Mouse (Mus musculus): ENCODE measurements around the gene Arid1b. TPM values are rescaled to one million over a fixed set of nuclear protein-coding genes. Genes with fewer than 3 reads are reported as not detected.
A peak's percentile ranks its signal among the peaks of the same experiment; 100 is the strongest.

Arid1b gene
- polyA plus RNA-seq, 1 experiment: 99.0 TPM

DNA sequence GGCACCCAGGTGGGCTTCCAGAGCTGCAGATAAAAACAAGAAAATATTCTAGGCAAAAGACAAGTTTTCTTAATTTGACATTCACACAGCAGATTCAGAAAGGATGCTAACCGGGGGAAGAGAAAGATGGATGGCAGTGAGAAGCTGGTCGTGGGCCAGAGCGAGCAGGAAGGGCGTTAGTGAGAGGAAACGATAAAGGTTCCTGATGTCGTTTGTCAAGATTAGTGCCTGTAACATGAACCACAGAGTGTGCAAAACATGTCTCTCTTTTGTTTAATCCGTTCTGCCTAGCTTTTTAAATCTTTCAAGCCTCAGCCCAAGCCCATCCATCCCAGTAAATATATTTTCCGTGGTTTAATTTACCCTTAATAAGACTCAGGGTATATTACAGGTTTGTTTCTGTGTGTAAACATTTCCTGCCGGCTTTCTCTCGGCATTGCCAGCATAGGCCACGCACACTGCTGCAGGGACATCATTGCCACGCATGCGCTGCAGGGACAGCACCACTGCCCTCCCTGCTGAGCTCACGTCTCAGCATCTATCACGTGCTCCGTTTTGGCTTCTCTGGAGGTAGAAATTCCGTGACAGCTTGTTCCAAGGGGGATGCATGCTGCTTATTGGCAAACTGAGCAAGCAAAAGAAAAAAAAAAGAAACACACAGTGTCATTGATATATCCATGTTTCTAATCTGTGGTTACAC lies 255.0 kb downstream of the Arid1b start:
- no peak overlapping the region for H3K4me3 ChIP-seq (ENCODE audit: control insufficient read depth, insufficient read depth, low read length)
- no peak for DNase-seq
- 0 out of 2 replicates have a peak overlapping the region, but pooled peaks have one; percentile 26 for H3K27ac ChIP-seq (ENCODE audit: control insufficient read depth, insufficient read depth, low read length)
- peaks cover 27% of the 10 kb centered on the region for H3K4me1 ChIP-seq (replicated peaks; ENCODE audit: control insufficient read depth, insufficient read depth, low read length)
- H3K36me3 ChIP-seq (ENCODE audit: control insufficient read depth, insufficient read depth, low read length): no peaks in the 10 kb centered on the region
- H3K27me3 ChIP-seq (ENCODE audit: control insufficient read depth, insufficient read depth, low read length): no peaks in the 10 kb centered on the region
- WGBS: 38% methylated on average over 17 of the region's 17 CpGs
- TF ChIP-seq CTCF (IDR thresholded peaks at IDR 0.05; ENCODE audit: borderline replicate concordance, control insufficient read depth, extremely low read depth, insufficient read depth, low read length, poor library complexity): no peak
- TF ChIP-seq POLR2A (IDR thresholded peaks at IDR 0.05; ENCODE audit: control insufficient read depth, extremely low read depth, insufficient read depth, low read length, poor library complexity): no peak

- no peaks in the 10 kb centered on the region for H3K36me3 ChIP-seq (ENCODE audit: control insufficient read depth, insufficient read depth, low read length)
- WGBS: 26% methylated on average over 9 of the region's 9 CpGs
- no peak for DNase-seq
- H3K27ac ChIP-seq (ENCODE audit: control insufficient read depth, insufficient read depth, low read length): no peak overlapping the region
- H3K27me3 ChIP-seq (ENCODE audit: control insufficient read depth, insufficient read depth, low read length): no peaks in the 10 kb centered on the region
- no peak overlapping the region for H3K4me3 ChIP-seq (ENCODE audit: control insufficient read depth, insufficient read depth, low read length)
- peaks cover 27% of the 10 kb centered on the region for H3K4me1 ChIP-seq (replicated peaks; ENCODE audit: control insufficient read depth, insufficient read depth, low read length)
- no peak for TF ChIP-seq POLR2A (IDR thresholded peaks at IDR 0.05; ENCODE audit: control insufficient read depth, extremely low read depth, insufficient read depth, low read length, poor library complexity)
- TF ChIP-seq CTCF (IDR thresholded peaks at IDR 0.05; ENCODE audit: borderline replicate concordance, control insufficient read depth, extremely low read depth, insufficient read depth, low read length, poor library complexity): no peak
Observed at GRCm38 (mm10) chr17:5249681-5250180, 255.6 kb downstream of the Arid1b start.

GRCm38 (mm10) chr17:5252436-5252835 lies 258.3 kb downstream of the Arid1b start:
- peak; percentile 75 for DNase-seq
- 11% methylated on average over 3 of the region's 3 CpGs for WGBS
- TF ChIP-seq CTCF (IDR thresholded peaks at IDR 0.05; ENCODE audit: borderline replicate concordance, control insufficient read depth, extremely low read depth, insufficient read depth, low read length, poor library complexity) (no peak; the same call in 1 of the 2 replicates), POLR2A (IDR thresholded peaks at IDR 0.05; ENCODE audit: control insufficient read depth, extremely low read depth, insufficient read depth, low read length, poor library complexity) (no peak)
- no peaks in the 10 kb centered on the region for H3K36me3 ChIP-seq (ENCODE audit: control insufficient read depth, insufficient read depth, low read length)
- no peak overlapping the region for H3K27ac ChIP-seq (ENCODE audit: control insufficient read depth, insufficient read depth, low read length)
- no peak overlapping the region for H3K4me3 ChIP-seq (ENCODE audit: control insufficient read depth, insufficient read depth, low read length)
- peaks cover 18% of the 10 kb centered on the region for H3K4me1 ChIP-seq (replicated peaks; ENCODE audit: control insufficient read depth, insufficient read depth, low read length)
- H3K27me3 ChIP-seq (ENCODE audit: control insufficient read depth, insufficient read depth, low read length): no peaks in the 10 kb centered on the region

- H3K4me1 ChIP-seq (replicated peaks; ENCODE audit: control insufficient read depth, insufficient read depth, low read length): peaks cover 4% of the 10 kb centered on the region; the same call in 1 of the 2 replicates
- H3K36me3 ChIP-seq (ENCODE audit: control insufficient read depth, insufficient read depth, low read length): no peaks in the 10 kb centered on the region
- H3K4me3 ChIP-seq (ENCODE audit: control insufficient read depth, insufficient read depth, low read length): no peak overlapping the region
- no peak for DNase-seq
- H3K27ac ChIP-seq (ENCODE audit: control insufficient read depth, insufficient read depth, low read length): no peak overlapping the region
- no peaks in the 10 kb centered on the region for H3K27me3 ChIP-seq (ENCODE audit: control insufficient read depth, insufficient read depth, low read length)
- TF ChIP-seq POLR2A (IDR thresholded peaks at IDR 0.05; ENCODE audit: control insufficient read depth, extremely low read depth, insufficient read depth, low read length, poor library complexity) (no peak), CTCF (IDR thresholded peaks at IDR 0.05; ENCODE audit: borderline replicate concordance, control insufficient read depth, extremely low read depth, insufficient read depth, low read length, poor library complexity) (no peak)
- 92% methylated on average over 16 of the region's 16 CpGs for WGBS
Observed at GRCm38 (mm10) chr17:5254717-5255617, 260.8 kb downstream of the Arid1b start.

DNA sequence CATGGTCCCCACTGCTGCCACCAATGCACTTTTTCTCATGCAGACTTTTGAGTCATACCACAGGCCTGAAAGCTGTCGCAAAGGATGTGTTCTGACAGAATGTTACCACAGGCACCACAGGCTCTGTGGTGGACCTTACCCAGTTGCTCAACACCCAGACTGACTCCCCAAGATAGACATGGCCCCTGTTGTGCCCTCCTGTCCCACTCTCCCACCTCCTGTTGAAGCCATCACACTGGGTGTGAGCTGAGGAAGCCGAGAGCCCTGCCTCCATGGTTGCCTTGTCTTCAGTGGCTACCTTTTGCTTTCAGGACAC lies 261.4 kb downstream of the Arid1b start:
- DNase-seq: no peak
- Histone ChIP-seq H3K4me1 (replicated peaks; ENCODE audit: control insufficient read depth, insufficient read depth, low read length) (no peaks in the 10 kb centered on the region), H3K27me3 (ENCODE audit: control insufficient read depth, insufficient read depth, low read length) (no peaks in the 10 kb centered on the region), H3K4me3 (ENCODE audit: control insufficient read depth, insufficient read depth, low read length) (no peak overlapping the region), H3K36me3 (ENCODE audit: control insufficient read depth, insufficient read depth, low read length) (no peaks in the 10 kb centered on the region), H3K27ac (ENCODE audit: control insufficient read depth, insufficient read depth, low read length) (no peak overlapping the region)
- 88% methylated on average over 2 of the region's 2 CpGs for WGBS
- TF ChIP-seq CTCF (IDR thresholded peaks at IDR 0.05; ENCODE audit: borderline replicate concordance, control insufficient read depth, extremely low read depth, insufficient read depth, low read length, poor library complexity) (no peak), POLR2A (IDR thresholded peaks at IDR 0.05; ENCODE audit: control insufficient read depth, extremely low read depth, insufficient read depth, low read length, poor library complexity) (no peak)

DNA sequence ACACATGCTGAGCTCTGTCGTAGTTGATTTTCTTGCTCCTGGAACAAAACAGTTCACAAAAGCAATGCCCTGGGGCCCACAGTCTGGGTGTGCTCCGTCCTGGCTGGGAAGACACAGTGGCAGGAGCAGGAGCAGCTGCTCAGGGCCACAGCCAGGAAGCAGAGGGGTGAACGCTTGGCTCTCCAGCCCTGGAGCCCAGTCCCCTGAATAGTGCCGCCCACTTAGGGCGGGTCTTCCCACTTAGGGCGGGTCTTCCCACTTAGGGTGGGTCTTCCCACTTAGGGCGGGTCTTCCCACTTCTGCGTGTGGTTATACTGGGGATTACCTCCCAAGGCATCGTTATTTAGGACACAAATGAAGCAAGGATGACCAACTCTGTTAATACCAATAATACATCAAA lies 264.8 kb downstream of the Arid1b start:
- no peaks in the 10 kb centered on the region for H3K4me1 ChIP-seq (replicated peaks; ENCODE audit: control insufficient read depth, insufficient read depth, low read length)
- WGBS: 93% methylated on average over 9 of the region's 9 CpGs
- DNase-seq: no peak
- no peak for TF ChIP-seq CTCF (IDR thresholded peaks at IDR 0.05; ENCODE audit: borderline replicate concordance, control insufficient read depth, extremely low read depth, insufficient read depth, low read length, poor library complexity)
- no peaks in the 10 kb centered on the region for H3K27me3 ChIP-seq (ENCODE audit: control insufficient read depth, insufficient read depth, low read length)
- no peak overlapping the region for H3K4me3 ChIP-seq (ENCODE audit: control insufficient read depth, insufficient read depth, low read length)
- peaks cover 1% of the 10 kb centered on the region; the same call in 1 of the 2 replicates for H3K36me3 ChIP-seq (ENCODE audit: control insufficient read depth, insufficient read depth, low read length)
- no peak overlapping the region for H3K27ac ChIP-seq (ENCODE audit: control insufficient read depth, insufficient read depth, low read length)
